Mouse (Mus musculus): Measurements from ENCODE around the gene Zfp61. TPM values are rescaled to one million over a fixed set of nuclear protein-coding genes. Genes with fewer than 3 reads are reported as not detected.

Zfp61 gene
- total and polyA plus RNA-seq, 3 experiments: 9.9 to 15.3 TPM; not detected in 1

DNA sequence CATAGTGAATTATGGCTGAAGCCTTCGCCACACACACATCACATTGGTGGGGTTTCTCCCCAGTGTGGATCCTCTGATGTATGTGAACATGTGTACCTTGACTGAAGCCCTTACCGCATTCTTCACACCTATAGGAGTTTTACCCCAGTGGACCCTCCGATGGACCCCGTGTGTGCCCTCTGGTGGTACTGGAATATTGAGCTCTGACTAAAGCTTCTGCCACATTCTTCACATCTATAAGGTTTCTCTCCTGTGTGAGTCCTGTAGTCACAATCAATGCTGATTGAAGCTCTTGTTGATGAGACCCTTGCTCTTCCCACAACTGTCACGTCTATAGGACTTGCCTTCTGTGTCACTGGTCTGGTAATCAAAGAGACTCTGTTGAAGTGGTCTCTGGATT lies 13.4 kb downstream of the Zfp61 start:
- TF ChIP-seq CHD2 (IDR thresholded peaks at IDR 0.05; ENCODE audit: low read length): no peak
- peak; percentile 42 to 74 (median 58) for TF ChIP-seq CTCF (IDR thresholded peaks at IDR 0.05 in 2 of 3, conservative IDR thresholded peaks at IDR 0.05 in 1 of 3; ENCODE audit: control insufficient read depth in 1 of 3, insufficient read depth in 1 of 3, low read depth in 2 of 3, low read length in 3 of 3, poor library complexity in 1 of 3, severe bottlenecking in 1 of 3)
- TF ChIP-seq RAD21 (IDR thresholded peaks at IDR 0.05; ENCODE audit: low read depth, low read length): peak; percentile 35
- TF ChIP-seq SMC3 (IDR thresholded peaks at IDR 0.05; ENCODE audit: low read depth, low read length): peak; percentile 65

DNA sequence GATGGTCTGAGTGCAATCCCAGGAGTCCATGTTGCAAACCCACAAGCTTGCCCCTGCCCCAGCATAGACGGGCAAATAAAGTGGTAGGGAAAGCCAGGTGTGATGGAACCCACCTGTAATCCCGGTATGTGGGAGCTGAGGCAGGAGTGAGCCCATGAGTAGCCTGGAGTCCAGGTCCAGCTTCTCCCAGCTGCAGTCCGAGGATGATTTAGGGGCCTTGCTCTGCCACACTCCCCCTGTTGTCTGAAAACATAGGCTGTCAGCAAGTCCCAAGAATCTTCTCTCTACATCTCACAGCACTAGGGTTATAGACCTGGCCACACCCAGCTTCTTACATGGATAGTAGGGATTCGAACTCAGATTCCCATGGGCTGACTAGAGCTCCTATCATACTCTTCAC lies 14.1 kb downstream of the Zfp61 start:
- no peak for TF ChIP-seq JUND (IDR thresholded peaks at IDR 0.05; ENCODE audit: low read depth, low read length)
- no peak for TF ChIP-seq TCF12 (IDR thresholded peaks at IDR 0.05; ENCODE audit: low read depth, low read length)
- no peak for TF ChIP-seq SMC3 (IDR thresholded peaks at IDR 0.05; ENCODE audit: low read depth, low read length)
- no peak for TF ChIP-seq NELFE (IDR thresholded peaks at IDR 0.05; ENCODE audit: low read depth, low read length)
- TF ChIP-seq MAFK (IDR thresholded peaks at IDR 0.05; ENCODE audit: borderline replicate concordance, low read depth, low read length): no peak
- TF ChIP-seq CTCF (IDR thresholded peaks at IDR 0.05 in 2 of 3, conservative IDR thresholded peaks at IDR 0.05 in 1 of 3; ENCODE audit: control insufficient read depth in 1 of 3, insufficient read depth in 1 of 3, low read depth in 2 of 3, low read length in 3 of 3, poor library complexity in 1 of 3, severe bottlenecking in 1 of 3): no peak
- no peak for TF ChIP-seq HCFC1 (IDR thresholded peaks at IDR 0.05; ENCODE audit: low read depth, low read length)
- no peak for TF ChIP-seq ZC3H11A (IDR thresholded peaks at IDR 0.05; ENCODE audit: low read depth, low read length)
- no peak for TF ChIP-seq EP300 (IDR thresholded peaks at IDR 0.05; ENCODE audit: low read depth in 1 of 2, low read length in 2 of 2)
- H3K4me3 ChIP-seq (ENCODE audit: control insufficient read depth in 1 of 2, insufficient read depth in 1 of 2, low read depth in 2 of 2, low read length in 2 of 2): no peak overlapping the region
- H3K27me3 ChIP-seq (ENCODE audit: control insufficient read depth in 1 of 2, insufficient read depth in 2 of 2, low read length in 2 of 2): peaks cover 0 to 3% of the 10 kb centered on the region in 2 experiments; a peak in 1 of 4 replicates
- no peaks in the 10 kb centered on the region for H3K79me2 ChIP-seq (ENCODE audit: control insufficient read depth, insufficient read depth, low read length, poor library complexity)
- no peak for DNase-seq (ENCODE audit: low read depth, low spot score)
- no peak overlapping the region for H3K27ac ChIP-seq (ENCODE audit: control insufficient read depth, low read depth, low read length)
- no peaks in the 10 kb centered on the region for H3K4me1 ChIP-seq (ENCODE audit: control insufficient read depth in 1 of 2, insufficient read depth in 2 of 2, low read length in 2 of 2)
- H3K9ac ChIP-seq (ENCODE audit: control insufficient read depth, low read depth, low read length, poor library complexity, severe bottlenecking): no peak overlapping the region
- no peaks in the 10 kb centered on the region for H3K36me3 ChIP-seq (ENCODE audit: control insufficient read depth in 1 of 2, insufficient read depth in 2 of 2, low read length in 2 of 2)
- no peaks in the 10 kb centered on the region for H3K9me3 ChIP-seq (replicated peaks; ENCODE audit: insufficient read depth, low read length)

More for the DNA sequence above, 13.4 kb downstream of the Zfp61 start:
- Histone ChIP-seq H3K4me3 (ENCODE audit: control insufficient read depth in 1 of 2, insufficient read depth in 1 of 2, low read depth in 2 of 2, low read length in 2 of 2) (no peak overlapping the region), H3K27ac (ENCODE audit: control insufficient read depth, low read depth, low read length) (no peak overlapping the region), H3K27me3 (ENCODE audit: control insufficient read depth in 1 of 2, insufficient read depth in 2 of 2, low read length in 2 of 2) (peaks cover 0 to 3% of the 10 kb centered on the region in 2 experiments; a peak in 1 of 4 replicates), H3K79me2 (ENCODE audit: control insufficient read depth, insufficient read depth, low read length, poor library complexity) (no peaks in the 10 kb centered on the region), H3K36me3 (ENCODE audit: control insufficient read depth in 1 of 2, insufficient read depth in 2 of 2, low read length in 2 of 2) (no peaks in the 10 kb centered on the region; a peak in 1 of 4 replicates), H3K4me1 (ENCODE audit: control insufficient read depth in 1 of 2, insufficient read depth in 2 of 2, low read length in 2 of 2) (no peaks in the 10 kb centered on the region), H3K9ac (ENCODE audit: control insufficient read depth, low read depth, low read length, poor library complexity, severe bottlenecking) (no peak overlapping the region), H3K9me3 (replicated peaks; ENCODE audit: insufficient read depth, low read length) (no peaks in the 10 kb centered on the region)
- peak; percentile 33 for DNase-seq (ENCODE audit: low read depth, low spot score)

DNA sequence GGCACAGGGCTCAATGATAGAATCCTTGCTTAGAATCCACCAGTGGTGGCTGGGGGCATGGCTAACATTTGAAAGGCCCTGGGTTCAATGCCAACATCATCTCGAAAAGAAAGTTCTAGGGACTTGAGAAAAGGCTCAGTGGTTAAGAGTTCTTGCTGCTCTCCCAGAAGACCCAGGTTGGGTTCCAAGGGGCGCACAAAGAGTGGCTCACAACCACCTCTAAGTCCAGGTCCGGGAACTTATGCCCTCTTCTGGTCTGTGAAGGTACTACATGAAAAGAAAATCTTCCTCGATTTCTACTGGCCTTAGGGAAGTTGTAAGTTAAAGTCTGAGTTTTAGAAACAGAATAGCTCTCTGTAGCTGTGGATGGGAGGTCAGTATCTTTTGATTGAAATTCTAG lies 14.9 kb downstream of the Zfp61 start:
- no peak overlapping the region for H3K4me3 ChIP-seq (ENCODE audit: control insufficient read depth in 1 of 2, insufficient read depth in 1 of 2, low read depth in 2 of 2, low read length in 2 of 2)
- no peaks in the 10 kb centered on the region for H3K9me3 ChIP-seq (replicated peaks; ENCODE audit: insufficient read depth, low read length)
- DNase-seq (ENCODE audit: low read depth, low spot score): no peak
- no peak overlapping the region for H3K9ac ChIP-seq (ENCODE audit: control insufficient read depth, low read depth, low read length, poor library complexity, severe bottlenecking)
- no peaks in the 10 kb centered on the region for H3K79me2 ChIP-seq (ENCODE audit: control insufficient read depth, insufficient read depth, low read length, poor library complexity)
- no peaks in the 10 kb centered on the region for H3K4me1 ChIP-seq (ENCODE audit: control insufficient read depth in 1 of 2, insufficient read depth in 2 of 2, low read length in 2 of 2)
- peaks cover 0 to 3% of the 10 kb centered on the region in 2 experiments; a peak in 2 of 4 replicates for H3K27me3 ChIP-seq (ENCODE audit: control insufficient read depth in 1 of 2, insufficient read depth in 2 of 2, low read length in 2 of 2)
- H3K36me3 ChIP-seq (ENCODE audit: control insufficient read depth in 1 of 2, insufficient read depth in 2 of 2, low read length in 2 of 2): no peaks in the 10 kb centered on the region
- TF ChIP-seq ZMIZ1 (IDR thresholded peaks at IDR 0.05; ENCODE audit: low read depth, low read length) (no peak), E2F4 (IDR thresholded peaks at IDR 0.05; ENCODE audit: borderline replicate concordance, low read depth, low read length) (no peak), SMC3 (IDR thresholded peaks at IDR 0.05; ENCODE audit: low read depth, low read length) (peak; percentile 23; the same call in 1 of the 2 replicates), CTCF (IDR thresholded peaks at IDR 0.05 in 2 of 3, conservative IDR thresholded peaks at IDR 0.05 in 1 of 3; ENCODE audit: control insufficient read depth in 1 of 3, insufficient read depth in 1 of 3, low read depth in 2 of 3, low read length in 3 of 3, poor library complexity in 1 of 3, severe bottlenecking in 1 of 3) (peak in 2 of 3 experiments; percentile 7 to 19; a peak in 1 of 6 replicates), RAD21 (IDR thresholded peaks at IDR 0.05; ENCODE audit: low read depth, low read length) (peak; percentile 13), EP300 (IDR thresholded peaks at IDR 0.05; ENCODE audit: low read depth in 1 of 2, low read length in 2 of 2) (no peak)
- no peak overlapping the region for H3K27ac ChIP-seq (ENCODE audit: control insufficient read depth, low read depth, low read length)
